Mouse (Mus musculus) induced T-regulatory cell, adult 2 months (primary cell): ENCODE results near the gene Them5.

Source experiments
- DNase-seq: peaks from one replicate; pipeline ENCODE4 v3.0.0-alpha.2; 2012; ENCODE audit warnings: low read depth

The Them5 gene

DNA sequence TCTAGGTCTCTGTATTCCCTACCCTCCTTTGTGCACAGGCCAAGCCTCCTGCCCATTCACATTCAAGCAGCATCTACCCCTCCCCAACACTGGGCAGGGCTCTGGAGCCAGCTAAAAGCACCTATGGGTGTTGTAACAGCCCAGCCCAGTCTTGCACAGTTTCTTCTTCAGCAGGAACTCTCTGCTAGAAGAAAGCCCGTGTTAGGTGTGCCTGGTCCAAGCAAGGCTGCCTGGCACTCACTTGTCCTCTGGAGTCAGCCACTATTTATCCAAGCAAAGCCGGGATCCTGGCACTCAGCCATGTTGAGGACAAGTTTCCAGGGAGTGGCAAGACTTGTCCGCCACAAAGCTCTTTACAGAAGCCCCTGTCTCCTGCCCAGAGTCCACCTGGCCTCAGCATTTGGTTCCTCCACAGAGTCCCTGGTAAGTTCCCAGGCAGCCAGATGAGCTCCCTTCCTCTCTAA lies at the start of gene Them5:
Gene Them5 (plus strand): TSS at position 141 of the 464 bp plus-strand sequence.
- DNase-seq, result no peak

DNA sequence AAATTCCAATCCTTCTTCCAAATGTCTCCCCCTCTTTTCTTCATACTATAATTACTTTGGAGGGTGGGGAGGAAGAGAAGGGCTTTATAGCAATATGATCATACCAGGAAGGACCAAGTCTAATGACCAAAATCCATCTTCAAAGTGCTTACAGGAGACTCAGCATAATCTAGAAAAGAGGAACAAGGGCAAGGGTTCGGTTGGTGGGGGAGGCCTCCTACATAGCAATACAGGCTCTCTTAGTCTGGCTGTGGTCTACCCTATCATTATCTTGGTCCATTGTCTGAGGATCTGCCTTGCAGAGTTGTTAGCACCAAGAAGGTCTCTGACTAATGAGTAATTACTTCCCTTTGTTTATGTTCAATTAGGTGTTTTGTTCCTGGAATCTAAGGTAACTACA lies 36.4 kb upstream of the Them5 start:
- DNase-seq, result no peak

DNA sequence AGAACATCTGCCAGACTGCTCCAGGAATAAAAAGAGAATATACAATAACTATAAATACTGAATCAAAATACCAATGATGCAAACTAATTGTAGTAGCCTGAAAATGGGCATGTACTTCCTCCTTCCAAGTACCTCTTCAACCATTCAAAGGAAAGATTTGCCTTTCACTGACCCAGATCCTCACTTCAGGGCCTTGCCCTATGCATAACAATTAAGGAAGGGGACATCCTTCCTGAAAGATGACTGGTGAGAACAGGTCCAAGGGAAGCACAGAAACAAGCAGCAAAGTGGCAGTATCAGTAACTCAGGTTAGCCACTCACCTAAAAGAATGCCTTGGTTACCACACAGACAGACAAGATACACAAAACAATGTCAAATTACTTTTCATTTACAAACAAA lies 34.9 kb upstream of the Them5 start:
- no peak for DNase-seq

DNA sequence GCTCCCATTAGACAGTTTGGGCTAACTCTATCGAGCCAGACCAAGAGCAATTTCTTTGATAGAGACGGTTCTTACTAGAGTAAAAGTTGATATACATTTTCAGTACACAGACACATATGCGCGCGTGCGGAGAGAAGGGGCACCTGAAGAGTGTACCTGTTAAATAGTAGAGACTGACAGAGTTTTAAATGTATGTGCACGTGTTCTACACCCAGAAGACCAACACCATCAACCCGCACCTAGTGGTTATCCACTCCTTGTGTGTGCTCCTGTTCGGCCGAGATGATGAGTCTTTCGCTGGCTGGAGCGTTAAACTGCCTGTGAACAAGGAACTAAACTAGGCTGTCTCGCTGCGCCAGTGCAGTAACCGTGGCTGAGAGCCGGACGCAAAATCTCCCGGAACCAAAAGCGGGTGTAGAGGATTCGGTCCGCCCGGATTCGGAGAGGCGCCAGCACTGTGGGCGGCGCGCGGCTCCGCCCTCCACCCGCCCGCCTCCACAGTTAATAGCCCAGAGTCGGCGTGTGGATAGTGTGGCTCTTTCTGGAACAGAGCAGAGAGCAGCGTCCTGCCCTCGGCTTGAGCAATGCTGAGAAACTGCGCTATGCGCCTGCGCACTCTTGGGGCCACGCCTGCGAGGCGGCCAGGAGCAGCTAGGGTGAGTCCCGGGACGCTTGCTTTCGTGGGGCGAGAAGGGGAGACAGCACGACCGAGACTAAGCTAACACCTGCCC lies 32.1 kb upstream of the Them5 start, which contains the start of gene Them4:
Gene Them4 (plus strand): TSS at position 457 of the 731 bp plus-strand sequence.
- peak; percentile 90 for DNase-seq

DNA sequence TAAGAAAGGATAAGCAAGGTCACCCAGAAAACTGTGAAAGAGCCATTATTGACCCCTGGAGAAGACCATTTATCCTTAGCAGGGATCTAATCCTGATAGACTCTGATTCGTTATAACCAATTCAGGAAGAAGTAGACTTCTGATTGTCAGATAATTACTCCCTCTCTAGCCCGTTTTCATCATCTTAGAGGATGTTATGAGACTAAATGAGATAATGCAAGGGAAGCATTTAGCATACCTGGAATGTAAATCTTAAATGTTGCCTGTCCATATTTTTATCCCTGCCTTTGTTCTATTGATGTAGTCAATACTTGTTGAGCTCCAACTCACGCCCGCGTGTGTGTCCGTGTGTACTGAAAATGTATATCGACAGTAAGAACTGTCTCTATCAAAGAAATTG lies 31.4 kb upstream of the Them5 start:
- DNase-seq, result no peak

DNA sequence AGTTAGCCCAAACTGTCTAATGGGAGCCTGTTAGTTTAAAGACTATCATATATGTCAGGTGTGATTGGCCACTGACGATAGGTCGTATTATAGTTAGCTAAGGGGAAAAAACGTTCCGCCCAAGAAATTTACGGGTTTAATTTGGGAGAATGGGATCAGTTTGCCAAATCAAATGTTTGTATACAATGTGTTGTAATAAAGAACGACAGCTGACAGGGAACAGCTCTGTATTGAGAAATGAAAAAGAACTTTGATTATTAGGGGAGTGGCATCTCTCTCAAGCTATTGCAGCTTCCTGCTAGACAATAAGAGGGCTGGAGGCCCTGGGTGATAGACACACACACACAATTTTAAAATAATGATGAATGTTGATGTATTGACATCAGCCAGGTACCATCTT lies 31.0 kb upstream of the Them5 start:
- no peak for DNase-seq

DNA sequence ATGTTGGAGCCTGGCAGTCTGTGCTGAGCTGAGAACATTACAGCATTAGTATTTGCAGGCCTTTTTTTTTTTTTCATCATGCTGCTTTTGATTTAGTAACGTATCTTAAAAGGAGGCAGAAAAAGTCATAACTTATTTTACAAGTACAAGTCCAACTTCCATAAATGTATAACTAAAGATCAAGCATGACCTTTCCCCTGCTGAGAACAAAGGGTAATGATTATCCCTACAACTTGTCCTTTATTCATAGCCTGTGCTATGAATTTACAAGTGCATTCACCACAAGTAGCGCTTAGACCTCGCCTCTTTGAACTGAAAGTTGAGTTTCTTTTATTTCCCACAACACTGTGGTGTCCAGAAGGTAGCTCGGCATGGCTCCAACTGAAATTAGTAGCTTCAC lies 30.5 kb upstream of the Them5 start:
- DNase-seq, result no peak

DNA sequence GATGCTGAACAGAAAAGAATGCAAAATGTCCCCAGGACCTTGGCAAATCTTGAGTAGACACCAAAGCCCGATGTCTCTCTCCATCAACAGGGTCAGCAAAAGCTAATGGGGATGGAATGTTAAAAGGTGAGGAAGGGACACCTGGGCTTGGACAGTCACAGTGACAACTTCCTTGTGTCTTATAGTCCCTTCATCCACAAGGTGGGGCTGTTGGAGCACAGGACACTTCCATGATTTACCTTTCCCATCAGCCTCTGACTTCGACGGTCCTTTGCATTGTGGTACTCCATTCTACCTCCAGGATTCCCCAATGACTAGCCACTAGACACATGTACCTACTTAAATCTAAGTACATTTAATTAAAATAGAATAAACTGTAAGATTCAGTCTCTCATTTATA lies 13.2 kb upstream of the Them5 start:
- no peak for DNase-seq

DNA sequence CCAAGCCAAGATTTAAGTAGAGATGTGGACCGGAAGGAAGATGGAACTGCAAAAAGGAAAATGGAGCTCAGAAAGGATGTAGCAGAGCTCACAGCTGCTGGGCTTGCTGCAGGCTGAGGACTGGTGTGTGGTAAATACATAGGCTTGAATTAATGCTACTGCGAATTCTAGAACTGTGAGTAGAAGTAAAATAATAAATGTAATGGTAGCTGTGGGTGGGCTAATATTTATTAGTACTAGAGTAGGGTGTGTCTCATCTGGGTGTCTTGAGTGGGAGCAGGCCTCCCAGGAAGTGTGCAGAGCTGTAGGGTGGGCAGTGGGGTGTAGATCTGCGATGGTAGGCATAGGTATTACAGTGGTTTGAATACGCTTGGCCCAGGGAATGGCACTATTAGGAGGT lies 7.5 kb upstream of the Them5 start:
- no peak for DNase-seq

DNA sequence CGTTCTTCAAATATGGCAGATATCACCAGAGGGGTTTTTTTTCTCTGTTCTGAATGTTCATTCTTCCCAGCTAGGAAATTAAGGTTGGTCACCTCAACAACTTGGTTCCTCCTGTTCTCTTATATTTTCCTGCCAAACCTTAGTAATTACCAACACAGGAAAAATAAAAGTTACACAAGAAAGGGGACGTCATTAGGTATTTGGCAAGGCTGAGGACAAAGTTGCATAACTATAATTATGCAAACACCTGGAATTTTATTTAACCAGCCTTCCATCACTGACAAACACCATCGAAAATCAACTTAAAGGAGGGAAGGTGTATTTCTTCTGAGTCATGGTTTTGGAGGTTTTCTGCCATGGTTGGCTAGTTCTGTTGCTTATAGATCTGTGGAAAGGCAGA lies 3.4 kb upstream of the Them5 start:
- DNase-seq, result no peak

DNA sequence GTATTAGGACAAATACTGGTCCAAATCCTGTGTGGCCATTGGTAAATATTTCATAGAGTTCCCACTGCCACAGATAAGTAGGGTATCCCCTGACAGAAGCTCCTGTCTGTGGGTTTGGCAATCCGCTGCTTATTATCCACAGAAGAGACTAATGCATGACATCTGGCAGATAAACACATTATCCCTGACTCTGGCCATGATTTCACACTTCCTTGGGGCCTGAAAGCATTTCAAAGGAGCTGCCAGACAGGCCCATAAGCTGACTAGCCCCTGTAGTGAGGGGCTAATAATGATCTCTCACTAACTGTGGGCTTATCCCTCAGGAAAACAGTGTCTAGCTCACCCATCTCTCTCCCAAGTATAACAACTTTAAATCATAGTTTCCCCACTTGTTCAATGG lies 653 bp downstream of the Them5 start:
- no peak for DNase-seq

DNA sequence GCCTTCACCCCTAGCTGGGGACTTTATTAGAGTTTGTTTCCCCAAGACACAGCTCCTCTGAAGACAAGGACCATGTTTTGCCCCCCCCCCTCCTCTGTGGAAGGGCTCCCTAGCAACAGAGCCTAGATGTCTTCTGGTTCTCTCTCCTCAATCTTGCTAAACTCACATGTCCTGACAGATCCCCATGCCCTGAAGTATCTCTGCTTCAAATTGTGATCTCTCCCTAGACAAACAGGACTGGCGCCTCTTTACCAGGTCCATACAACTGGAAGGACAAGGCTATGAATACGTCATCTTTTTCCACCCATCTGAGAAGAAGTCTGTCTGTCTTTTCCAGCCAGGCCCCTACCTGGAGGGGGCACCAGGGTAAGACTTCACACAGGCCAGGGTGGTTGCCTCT lies 2.3 kb downstream of the Them5 start:
- no peak for DNase-seq

DNA sequence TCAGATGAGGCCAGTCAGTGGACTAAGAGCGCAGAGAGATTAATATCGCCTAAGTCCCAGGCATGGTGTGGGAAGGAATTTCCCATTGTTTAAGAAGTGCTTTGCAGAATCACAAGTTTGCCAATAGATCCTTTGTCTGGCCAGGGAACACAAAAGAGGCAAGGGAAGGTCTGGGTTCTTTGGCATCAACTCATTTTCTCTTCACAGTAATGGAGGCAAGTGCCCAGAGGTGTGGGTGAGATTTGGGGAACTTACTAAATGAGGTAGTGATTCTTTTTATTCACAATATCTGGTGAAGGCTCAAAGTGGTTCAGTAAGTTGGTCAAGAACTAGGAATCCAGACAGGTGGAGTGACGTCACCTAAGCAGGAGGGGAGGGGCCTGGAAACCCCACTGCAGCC lies 3.0 kb downstream of the Them5 start:
- DNase-seq, result no peak

DNA sequence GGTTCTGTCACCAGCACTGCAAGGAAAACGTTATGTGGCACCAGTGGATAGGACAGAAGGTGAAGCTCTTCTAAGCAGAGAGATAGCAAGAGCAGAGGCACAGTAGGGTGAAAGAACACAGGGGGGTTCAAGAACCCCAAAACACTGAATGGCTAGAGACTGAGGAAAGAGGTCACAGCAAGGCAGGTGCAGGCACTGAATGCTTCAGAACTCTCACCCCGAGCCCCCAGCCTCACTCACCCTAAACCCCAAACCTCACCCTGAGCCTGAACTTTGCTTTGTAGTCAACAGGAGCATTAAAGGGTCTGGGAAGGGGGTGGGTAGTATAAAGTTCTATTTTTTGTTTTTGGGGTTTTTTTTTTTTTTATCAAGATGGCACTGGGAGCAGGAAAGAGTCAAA lies 6.2 kb downstream of the Them5 start:
- DNase-seq, result no peak

DNA sequence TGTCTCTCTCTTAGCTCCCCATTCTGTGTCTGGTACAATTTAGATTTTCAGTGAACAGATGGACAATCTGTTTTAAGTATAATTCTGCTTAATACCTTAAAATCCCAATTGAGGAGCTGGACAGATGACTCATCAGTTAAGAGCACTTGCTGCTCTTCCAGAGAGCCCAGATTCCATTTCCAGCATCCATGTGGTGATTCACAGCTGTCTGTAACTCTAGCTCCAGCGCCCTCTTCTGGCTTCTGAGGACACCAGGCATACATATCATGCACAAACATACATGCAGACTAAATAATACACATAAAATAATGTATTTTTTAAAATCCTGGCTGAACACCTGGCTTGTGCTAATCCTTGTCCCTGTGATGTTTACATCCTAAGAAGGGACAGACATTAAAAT lies 18.9 kb downstream of the Them5 start:
- DNase-seq, result no peak

DNA sequence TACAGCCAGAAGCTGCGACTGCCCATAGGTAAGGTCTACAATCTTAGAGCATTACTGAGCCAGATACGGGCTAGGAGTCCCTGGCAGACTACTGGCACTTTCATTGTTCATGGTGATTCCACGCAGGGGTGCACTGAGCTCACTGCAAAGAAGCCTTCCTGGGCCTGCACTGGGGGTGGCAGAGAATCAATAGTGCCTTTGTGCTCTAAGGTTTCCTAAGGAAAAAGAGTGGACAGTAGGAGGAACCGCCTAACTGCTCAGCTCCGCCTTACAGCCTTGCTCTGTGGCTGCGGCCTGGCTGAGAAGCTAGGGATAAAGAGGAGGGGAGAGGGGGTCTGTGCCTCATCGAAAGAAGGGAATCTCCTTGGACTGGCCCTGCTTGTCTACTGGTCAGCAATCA lies 20.2 kb downstream of the Them5 start, which contains the start of gene C2cd4d:
Gene C2cd4d (plus strand): TSS at position 301 of the 400 bp plus-strand sequence.
- no peak for DNase-seq

DNA sequence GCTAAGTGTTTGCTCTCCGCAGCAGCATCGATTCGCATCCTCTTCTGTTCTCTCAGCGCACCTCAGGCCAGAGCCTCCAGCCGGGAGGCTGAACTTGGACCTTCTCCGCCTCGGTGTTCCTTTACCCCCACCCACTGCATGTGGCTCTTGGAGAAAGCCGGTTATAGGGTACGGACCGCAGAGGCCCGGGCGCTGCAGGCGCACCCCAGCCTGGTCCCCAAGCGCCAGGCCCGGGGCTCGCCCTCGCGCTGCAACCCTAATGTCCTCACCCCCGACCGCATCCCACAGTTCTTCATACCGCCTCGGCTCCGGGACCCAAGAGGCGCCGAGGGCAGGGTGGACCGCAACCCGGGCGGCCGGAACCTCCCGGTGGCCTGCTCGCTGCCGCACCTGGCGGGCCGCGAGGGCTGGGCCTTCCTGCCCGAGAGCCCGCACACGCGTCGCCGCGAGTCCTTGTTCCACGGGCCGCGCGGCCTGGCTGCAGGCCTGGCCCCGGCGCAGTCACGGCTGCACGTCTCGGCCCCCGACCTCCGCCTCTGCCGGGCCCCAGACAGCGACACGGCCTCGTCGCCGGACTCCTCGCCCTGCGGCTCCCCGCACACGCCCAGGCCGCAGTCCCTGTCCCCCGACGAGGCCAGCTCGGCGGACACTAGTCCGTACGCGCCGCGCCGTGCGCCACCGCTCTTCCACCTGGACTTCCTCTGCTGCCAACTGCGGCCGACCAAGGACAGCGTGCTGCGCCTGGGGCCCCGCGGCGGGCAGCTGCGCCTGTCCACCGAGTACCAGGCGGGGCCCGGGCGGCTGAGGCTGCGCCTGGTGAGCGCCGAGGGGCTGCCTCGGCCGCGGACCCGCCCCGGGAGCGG lies 21.6 kb downstream of the Them5 start:
- no peak for DNase-seq

DNA sequence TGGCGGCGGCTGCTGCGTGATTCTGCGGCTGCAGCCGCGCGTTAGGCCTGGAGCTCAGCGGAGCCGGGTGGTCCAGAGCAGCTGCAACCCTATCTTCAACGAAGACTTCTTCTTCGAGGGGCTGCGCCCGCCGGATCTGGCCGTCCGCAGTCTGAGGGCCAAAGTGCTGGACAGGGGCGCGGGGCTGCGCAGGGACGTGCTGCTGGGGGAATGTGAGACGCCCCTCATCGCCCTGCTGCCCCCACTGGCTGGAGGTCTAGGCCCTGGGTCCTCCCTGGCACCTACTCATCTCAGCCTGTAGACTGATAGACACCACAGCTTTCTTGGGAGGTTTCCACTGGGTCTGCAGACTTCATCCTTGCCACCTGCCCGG lies 22.2 kb downstream of the Them5 start:
- no peak for DNase-seq

DNA sequence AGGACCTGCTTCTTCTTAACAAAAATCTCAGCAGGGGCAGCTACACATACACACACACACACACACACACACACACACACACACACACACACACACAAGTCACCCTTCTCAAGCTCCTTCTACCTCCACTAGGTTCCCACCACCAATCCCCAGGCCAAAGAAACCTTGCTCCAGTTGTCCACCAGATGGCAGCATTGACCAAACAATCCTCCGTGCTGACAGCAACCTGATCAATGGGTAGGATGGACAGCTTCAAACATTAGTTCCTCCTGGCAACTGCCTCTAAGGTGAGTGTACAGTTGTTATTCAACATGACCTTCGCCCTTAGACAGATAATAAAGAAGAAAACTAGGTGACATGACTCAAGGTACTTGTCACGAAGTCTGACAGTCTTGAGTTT lies 24.9 kb downstream of the Them5 start:
- DNase-seq, result peak; percentile 90

DNA sequence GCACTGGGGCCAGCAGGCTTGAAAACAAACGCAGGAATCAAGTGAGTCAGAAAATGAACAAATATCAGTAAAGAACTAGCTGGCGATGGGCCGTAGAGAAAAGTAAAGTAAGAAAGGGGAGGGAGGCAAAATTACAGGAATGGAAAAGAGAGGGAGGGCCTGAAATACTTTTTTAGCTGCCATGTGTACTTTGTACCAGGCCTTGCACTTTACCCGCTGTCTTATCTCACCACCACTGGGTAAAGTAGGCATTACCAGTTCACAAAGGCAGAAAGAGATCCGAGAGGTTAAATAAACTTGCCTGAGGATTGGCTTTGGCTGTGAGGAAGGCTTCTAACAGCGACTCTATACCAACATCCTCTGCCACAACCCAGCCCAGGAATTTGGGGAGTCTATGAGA lies 25.6 kb downstream of the Them5 start:
- DNase-seq, result no peak

DNA sequence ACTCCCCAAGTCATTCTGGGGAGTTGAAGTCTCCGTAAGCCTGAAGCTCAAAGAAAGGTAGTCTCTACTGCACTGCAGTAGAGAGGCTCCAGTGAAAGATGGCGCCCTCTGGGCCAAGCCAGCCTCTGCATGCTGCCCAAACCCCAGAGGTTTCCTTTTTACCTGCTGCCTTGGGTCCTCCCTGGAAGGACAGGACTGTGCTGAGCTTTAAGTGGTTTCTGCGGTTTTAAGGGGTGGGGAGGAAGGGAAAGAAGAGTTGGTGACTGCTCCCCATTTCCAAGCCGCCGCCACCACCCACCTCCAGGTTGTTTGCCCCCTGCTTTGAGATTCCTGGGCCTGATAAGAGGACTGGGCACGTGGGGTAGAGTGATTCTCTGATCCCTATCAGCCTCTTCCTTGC lies 26.7 kb downstream of the Them5 start:
- DNase-seq, result peak; percentile 31

DNA sequence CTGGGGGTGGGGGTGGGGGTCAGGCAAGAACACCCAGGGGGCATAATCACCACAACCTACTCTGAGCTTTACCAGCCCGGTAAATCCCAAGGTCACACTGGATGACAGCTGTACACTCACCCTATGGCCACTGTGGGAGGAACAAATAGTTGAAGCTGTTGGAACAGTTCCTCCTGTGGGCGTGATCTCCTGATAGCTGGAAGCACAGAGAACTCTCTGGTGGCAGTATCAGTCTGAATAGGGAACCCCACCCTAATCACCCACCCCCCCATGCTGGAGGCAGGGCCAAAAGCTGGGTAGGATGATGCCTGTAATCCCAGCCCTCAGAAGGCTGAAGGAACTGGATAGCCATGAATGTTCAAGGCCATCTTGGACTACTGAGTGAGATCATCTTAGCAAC lies 27.8 kb downstream of the Them5 start:
- no peak for DNase-seq

DNA sequence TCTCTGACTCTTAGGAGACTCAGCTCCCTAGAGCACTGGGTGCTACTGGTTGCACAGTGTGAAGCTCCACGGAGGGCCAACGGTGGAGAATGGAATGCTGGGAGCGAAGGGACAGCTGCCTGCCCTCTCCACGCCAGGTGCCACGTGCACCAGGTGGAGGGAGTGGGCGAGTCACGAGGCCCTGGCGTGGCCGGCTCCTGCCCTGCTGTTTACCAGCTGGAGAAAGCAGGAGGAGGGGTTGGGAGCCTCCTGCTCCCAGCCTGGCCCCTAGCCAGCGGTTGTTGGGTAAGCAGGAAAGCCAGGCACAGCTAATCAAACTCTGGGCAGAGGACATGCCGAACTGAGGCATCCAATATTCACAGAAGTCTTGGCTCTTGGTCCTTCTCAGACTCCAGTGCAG lies 29.7 kb downstream of the Them5 start:
- DNase-seq, result no peak
